Mouse (Mus musculus): ENCODE data around the gene Kidins220. TPM values are rescaled to one million over a fixed set of nuclear protein-coding genes. Genes with fewer than 3 reads are reported as not detected.

Gene Kidins220
- polyA plus RNA-seq, 1 experiment from 2014 or later, result 26.1 TPM

DNA sequence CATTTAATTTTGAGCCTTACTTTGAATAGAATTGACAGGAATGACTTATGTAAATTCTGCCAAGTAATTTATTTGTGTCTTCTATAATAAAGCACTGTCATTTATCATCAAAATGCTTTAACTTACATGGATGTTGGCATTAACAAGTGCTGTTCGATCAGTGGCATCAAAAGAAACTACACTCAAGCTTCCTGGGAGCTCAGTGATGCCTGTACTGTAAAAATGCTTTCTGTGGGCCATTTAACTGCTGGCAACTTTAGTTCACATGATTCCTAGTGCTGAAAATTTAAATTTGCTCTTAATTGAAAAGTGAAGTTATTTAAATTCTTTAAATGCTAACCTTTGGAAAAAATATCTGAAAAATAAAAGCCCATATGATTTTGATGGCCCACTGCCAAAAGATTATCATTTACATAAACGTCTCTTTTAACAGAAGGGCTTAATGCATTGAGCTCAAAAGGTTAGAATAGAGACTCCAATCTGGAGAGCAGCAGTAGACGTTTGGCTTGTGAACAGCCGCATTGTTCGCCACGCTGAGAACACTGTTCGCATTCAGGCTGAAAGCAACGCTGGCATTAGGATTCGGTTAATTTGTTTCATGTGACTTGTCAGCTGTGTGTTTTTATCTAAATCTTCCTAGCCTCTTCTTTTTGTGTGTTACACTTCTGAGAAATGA, 59.1 kb downstream of the Kidins220 start:
- Histone ChIP-seq H3K27ac (replicated peaks) (0 out of 2 replicates have a peak overlapping the region, but pooled peaks have one; percentile 28), H3K9ac (no peak overlapping the region), H3K36me3 (peaks cover 3% of the 10 kb centered on the region), H3K9me3 (replicated peaks) (no peaks in the 10 kb centered on the region), H3K4me2 (replicated peaks) (no peak overlapping the region), H3K4me1 (peaks cover 10% of the 10 kb centered on the region; the same call in 1 of the 2 replicates), H3K27me3 (no peaks in the 10 kb centered on the region), H3K4me3 (replicated peaks) (no peak overlapping the region)
- no peak for ATAC-seq (ENCODE audit: insufficient number of reproducible peaks, low FRiP score, low TSS enrichment, low read depth)
- WGBS, result 20% methylated on average over 9 of the region's 9 CpGs

- Histone ChIP-seq H3K4me2 (replicated peaks) (0 out of 2 replicates have a peak overlapping the region, but pooled peaks have one; percentile 2), H3K36me3 (peaks cover 3% of the 10 kb centered on the region), H3K27ac (replicated peaks) (peak overlapping the region; percentile 28), H3K27me3 (no peaks in the 10 kb centered on the region), H3K4me1 (peaks cover 10% of the 10 kb centered on the region; the same call in 1 of the 2 replicates), H3K9me3 (replicated peaks) (no peaks in the 10 kb centered on the region), H3K9ac (no peak overlapping the region), H3K4me3 (replicated peaks) (no peak overlapping the region)
- 44% methylated on average over 8 of the region's 8 CpGs for WGBS
- no peak for ATAC-seq (ENCODE audit: insufficient number of reproducible peaks, low FRiP score, low TSS enrichment, low read depth)
Observed at GRCm38 (mm10) chr12:25034338-25034953, 59.7 kb downstream of the Kidins220 start.

DNA sequence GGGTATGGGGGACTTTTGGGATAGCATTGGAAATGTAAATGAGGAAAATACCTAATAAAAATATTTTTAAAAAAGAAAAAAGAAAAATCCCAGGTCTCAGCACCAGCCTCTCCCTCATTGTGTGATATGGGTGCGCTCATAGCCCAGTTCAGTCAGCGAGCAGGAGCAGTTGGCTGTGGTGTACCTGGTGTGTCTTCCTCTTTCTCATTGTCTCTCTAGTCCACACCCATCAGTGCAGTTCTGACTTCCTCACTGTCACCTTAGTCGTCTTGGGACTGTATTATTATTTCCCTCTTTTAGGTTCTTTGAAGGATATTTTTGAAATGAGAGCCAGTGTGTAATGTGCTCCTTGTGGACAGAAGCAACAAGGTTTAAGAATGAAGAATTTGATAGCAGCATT, 61.3 kb downstream of the Kidins220 start:
- H3K4me1 ChIP-seq, result peaks cover 10% of the 10 kb centered on the region; the same call in 1 of the 2 replicates
- H3K4me2 ChIP-seq (replicated peaks), result no peak overlapping the region
- no peak overlapping the region for H3K4me3 ChIP-seq (replicated peaks)
- H3K27ac ChIP-seq (replicated peaks), result no peak overlapping the region
- no peak for ATAC-seq (ENCODE audit: insufficient number of reproducible peaks, low FRiP score, low TSS enrichment, low read depth)
- no peak overlapping the region for H3K9ac ChIP-seq
- no peaks in the 10 kb centered on the region for H3K9me3 ChIP-seq (replicated peaks)
- WGBS, result 92% methylated on average over 3 of the region's 3 CpGs
- H3K27me3 ChIP-seq, result no peaks in the 10 kb centered on the region
- peaks cover 5% of the 10 kb centered on the region for H3K36me3 ChIP-seq

DNA sequence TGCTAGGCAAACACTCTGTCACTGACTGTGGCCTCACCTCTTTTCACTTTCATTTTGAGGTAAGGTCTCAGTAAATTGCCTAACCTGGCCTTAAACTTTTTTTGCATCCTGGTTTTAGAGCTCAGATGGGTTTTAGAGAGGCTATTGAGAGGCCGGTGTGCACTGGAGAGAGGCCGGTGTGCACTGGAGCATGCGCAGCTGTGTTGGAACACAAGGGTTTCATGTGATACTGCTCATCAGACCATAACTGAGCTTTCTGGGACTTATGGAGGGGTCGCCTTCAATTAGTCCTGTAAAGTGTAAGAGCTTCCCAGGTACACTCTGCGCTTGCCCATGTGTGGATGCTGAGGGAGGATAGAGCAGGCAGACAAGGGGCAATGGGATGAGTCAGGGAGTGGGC, 62.5 kb downstream of the Kidins220 start:
- 89% methylated on average over 5 of the region's 5 CpGs for WGBS
- H3K9me3 ChIP-seq (replicated peaks), result no peaks in the 10 kb centered on the region
- peaks cover 10% of the 10 kb centered on the region; the same call in 1 of the 2 replicates for H3K4me1 ChIP-seq
- no peaks in the 10 kb centered on the region for H3K27me3 ChIP-seq
- H3K4me3 ChIP-seq (replicated peaks), result no peak overlapping the region
- no peak for ATAC-seq (ENCODE audit: insufficient number of reproducible peaks, low FRiP score, low TSS enrichment, low read depth)
- H3K27ac ChIP-seq (replicated peaks), result no peak overlapping the region
- H3K4me2 ChIP-seq (replicated peaks), result no peak overlapping the region
- H3K9ac ChIP-seq, result no peak overlapping the region
- H3K36me3 ChIP-seq, result peaks cover 12% of the 10 kb centered on the region; the same call in 1 of the 2 replicates

DNA sequence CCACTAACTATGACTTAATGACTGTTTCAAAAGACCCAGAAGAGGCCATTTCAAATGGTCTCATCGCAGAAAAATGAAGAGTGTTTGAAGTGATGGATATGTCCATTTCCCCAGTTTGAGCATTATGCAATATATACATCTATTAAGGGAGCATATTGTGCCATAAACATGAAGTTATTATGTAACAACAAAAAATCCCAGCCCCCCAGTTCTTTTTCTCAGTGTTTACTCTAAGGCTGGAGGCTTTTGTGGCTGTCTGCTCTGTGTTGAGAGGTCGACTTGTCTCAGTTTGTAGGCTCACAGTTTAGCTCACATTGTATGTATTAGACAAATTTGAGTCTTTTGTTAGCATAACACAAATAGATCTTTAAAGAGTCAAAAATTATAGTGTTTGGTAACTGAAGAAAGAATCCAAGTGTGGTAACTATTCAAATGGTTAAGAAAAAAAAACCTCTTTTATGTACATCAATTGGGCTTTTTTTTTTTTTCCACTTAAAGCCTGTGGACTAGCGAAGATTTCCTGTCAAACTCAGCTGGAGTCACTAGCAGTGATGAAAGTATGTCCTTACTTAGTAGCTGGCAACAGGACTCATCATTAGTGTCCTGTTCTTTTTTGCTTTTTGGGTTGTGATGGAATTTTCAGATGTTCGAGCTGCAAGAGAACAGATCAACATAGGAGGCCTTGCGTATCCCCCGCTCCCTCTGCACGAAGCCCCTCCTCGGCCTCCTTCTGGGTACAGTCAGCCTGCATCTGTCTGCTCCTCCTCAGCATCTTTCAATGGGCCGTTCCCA, 63.2 kb downstream of the Kidins220 start:
- no peak overlapping the region for H3K27ac ChIP-seq (replicated peaks)
- H3K4me2 ChIP-seq (replicated peaks), result no peak overlapping the region
- peaks cover 10% of the 10 kb centered on the region; the same call in 1 of the 2 replicates for H3K4me1 ChIP-seq
- no peak overlapping the region for H3K4me3 ChIP-seq (replicated peaks)
- no peak overlapping the region for H3K9ac ChIP-seq
- no peaks in the 10 kb centered on the region for H3K9me3 ChIP-seq (replicated peaks)
- no peaks in the 10 kb centered on the region for H3K27me3 ChIP-seq
- no peak for ATAC-seq (ENCODE audit: insufficient number of reproducible peaks, low FRiP score, low TSS enrichment, low read depth)
- 69% methylated on average over 9 of the region's 9 CpGs for WGBS
- 0 out of 2 replicates have a peak, but pooled peaks cover 12% of the 10 kb centered on the region for H3K36me3 ChIP-seq

GRCm38 (mm10) chr12:25044056-25044455, 69.3 kb downstream of the Kidins220 start:
- no peak overlapping the region for H3K4me2 ChIP-seq (replicated peaks)
- 0 out of 2 replicates have a peak, but pooled peaks cover 12% of the 10 kb centered on the region for H3K36me3 ChIP-seq
- H3K27ac ChIP-seq (replicated peaks), result no peak overlapping the region
- no peak for ATAC-seq (ENCODE audit: insufficient number of reproducible peaks, low FRiP score, low TSS enrichment, low read depth)
- 79% methylated on average over 2 of the region's 2 CpGs for WGBS
- no peaks in the 10 kb centered on the region for H3K4me1 ChIP-seq
- H3K27me3 ChIP-seq, result no peaks in the 10 kb centered on the region
- H3K9me3 ChIP-seq (replicated peaks), result no peaks in the 10 kb centered on the region
- H3K4me3 ChIP-seq (replicated peaks), result no peak overlapping the region
- H3K9ac ChIP-seq, result no peak overlapping the region

- H3K4me2 ChIP-seq (replicated peaks), result no peak overlapping the region
- no peaks in the 10 kb centered on the region for H3K27me3 ChIP-seq
- H3K36me3 ChIP-seq, result 0 out of 2 replicates have a peak, but pooled peaks cover 12% of the 10 kb centered on the region
- H3K9ac ChIP-seq, result no peak overlapping the region
- H3K4me1 ChIP-seq, result no peaks in the 10 kb centered on the region
- ATAC-seq (ENCODE audit: insufficient number of reproducible peaks, low FRiP score, low TSS enrichment, low read depth), result no peak
- 75% methylated on average over 4 of the region's 4 CpGs for WGBS
- no peaks in the 10 kb centered on the region for H3K9me3 ChIP-seq (replicated peaks)
- H3K4me3 ChIP-seq (replicated peaks), result no peak overlapping the region
- H3K27ac ChIP-seq (replicated peaks), result no peak overlapping the region
Observed at GRCm38 (mm10) chr12:25044579-25044978, 69.9 kb downstream of the Kidins220 start.

DNA sequence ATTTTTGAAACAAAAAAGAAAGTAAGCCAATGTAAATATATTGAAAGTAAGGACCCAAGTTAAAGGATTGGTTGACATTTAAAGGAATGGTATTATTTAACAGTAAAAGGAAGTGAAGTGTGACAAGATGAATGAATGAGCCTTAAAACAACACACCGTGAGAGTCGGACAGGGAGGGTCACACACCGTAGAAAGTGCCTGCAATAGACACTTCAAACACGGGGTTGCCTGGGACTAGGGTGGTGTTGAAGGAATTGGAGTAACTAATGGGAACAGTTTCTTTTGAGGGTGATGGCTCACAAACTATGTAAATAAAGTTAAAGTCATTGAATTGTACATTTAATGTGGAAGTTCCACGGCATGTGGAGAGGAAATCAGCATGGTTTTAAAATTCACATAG, 74.5 kb downstream of the Kidins220 start:
- Histone ChIP-seq H3K27me3 (no peaks in the 10 kb centered on the region), H3K9ac (no peak overlapping the region), H3K9me3 (replicated peaks) (no peaks in the 10 kb centered on the region), H3K36me3 (peaks cover 32% of the 10 kb centered on the region), H3K4me2 (replicated peaks) (no peak overlapping the region), H3K4me1 (no peaks in the 10 kb centered on the region), H3K27ac (replicated peaks) (no peak overlapping the region), H3K4me3 (replicated peaks) (no peak overlapping the region)
- no peak for ATAC-seq (ENCODE audit: insufficient number of reproducible peaks, low FRiP score, low TSS enrichment, low read depth)
- 72% methylated on average over 5 of the region's 5 CpGs for WGBS

- Histone ChIP-seq H3K9me3 (replicated peaks) (no peaks in the 10 kb centered on the region), H3K4me2 (replicated peaks) (no peak overlapping the region), H3K36me3 (peaks cover 70% of the 10 kb centered on the region)
Observed at GRCm38 (mm10) chr12:25054511-25054910, 79.8 kb downstream of the Kidins220 start.

GRCm38 (mm10) chr12:25054963-25055362, 80.2 kb downstream of the Kidins220 start:
- no peak overlapping the region for H3K4me3 ChIP-seq (replicated peaks)
- ATAC-seq (ENCODE audit: insufficient number of reproducible peaks, low FRiP score, low TSS enrichment, low read depth), result no peak
- no peak overlapping the region for H3K27ac ChIP-seq (replicated peaks)
- no peak overlapping the region for H3K9ac ChIP-seq
- H3K4me1 ChIP-seq, result no peaks in the 10 kb centered on the region
- no peak overlapping the region for H3K4me2 ChIP-seq (replicated peaks)
- 51% methylated on average over 4 of the region's 4 CpGs for WGBS
- no peaks in the 10 kb centered on the region for H3K27me3 ChIP-seq
- no peaks in the 10 kb centered on the region for H3K9me3 ChIP-seq (replicated peaks)
- peaks cover 70% of the 10 kb centered on the region for H3K36me3 ChIP-seq

More at GRCm38 (mm10) chr12:25054511-25054910, 79.8 kb downstream of the Kidins220 start:
- Histone ChIP-seq H3K27me3 (no peaks in the 10 kb centered on the region), H3K27ac (replicated peaks) (no peak overlapping the region), H3K9ac (no peak overlapping the region), H3K4me1 (no peaks in the 10 kb centered on the region), H3K4me3 (replicated peaks) (no peak overlapping the region)
- WGBS, result 77% methylated on average over 7 of the region's 7 CpGs
- no peak for ATAC-seq (ENCODE audit: insufficient number of reproducible peaks, low FRiP score, low TSS enrichment, low read depth)
